Mouse (Mus musculus): ENCODE results near the gene Ncor2.

- TF ChIP-seq CTCF (IDR thresholded peaks at IDR 0.05; ENCODE audit: low read depth) (no peak), EP300 (optimal IDR thresholded peaks at IDR 0.05) (no peak)
Measured at GRCm38 (mm10) chr5:125172831-125173615, 6.0 kb downstream of the Ncor2 start.
